Comparison of ENCODE assay signal across 26 mouse cellular contexts in the genomic region with DNA sequence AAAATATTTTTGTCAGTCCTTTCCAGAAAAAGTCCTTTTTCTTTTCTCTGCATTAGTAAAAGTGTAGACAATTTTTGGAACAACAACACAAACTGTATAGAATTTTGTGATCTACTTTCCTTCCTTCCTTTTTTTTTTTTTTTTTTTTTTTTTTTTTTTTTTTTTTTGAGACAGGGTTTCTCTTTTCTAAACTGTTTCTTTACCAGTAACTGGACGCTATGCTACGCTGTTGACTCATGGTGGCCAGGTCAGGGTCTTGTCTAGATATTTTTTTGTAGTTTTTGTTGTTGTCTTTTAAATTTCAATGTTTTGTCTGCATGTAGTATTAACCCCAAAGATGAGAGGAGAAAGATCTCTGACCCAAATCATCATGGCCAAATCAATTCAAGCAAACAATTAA. TPM values are rescaled to one million over a fixed set of nuclear protein-coding genes. Genes with fewer than 3 reads are reported as not detected.
DNase-seq lines count a peak whose midpoint lies in the region; ATAC-seq and TF ChIP-seq lines count a peak whose summit lies in the region.
"Had no signal": no experiment of that assay in that cellular context is flagged by ENCODE, and none has a peak within 500 bp of the region (broad histone marks: within the 10 kb centered on the region; RNA-seq: fewer than 3 reads in every experiment).

No protein-coding gene starts in this region.

- ATAC-seq in heart, embryonic 11.5 days (replicated peaks; ENCODE audit: insufficient number of reproducible peaks, low FRiP score, low TSS enrichment) = no peak
- ATAC-seq in liver, embryonic 13.5 days (ENCODE audit: low read depth) = no peak
- no peak for ATAC-seq in liver, postnatal 0 days
- ATAC-seq: forebrain, embryonic 14.5 days; forebrain, embryonic 16.5 days; Patski had no signal

- H3K79me2 ChIP-seq in CH12.LX (replicated peaks; ENCODE audit: control insufficient read depth, extremely low read depth, insufficient read depth, poor library complexity, severe bottlenecking) = no peaks in the 10 kb centered on the region

- dilution Hi-C loops in CH12.LX (cut with MboI; ENCODE audit: extremely low pct_ligation_motif_present, extremely low pct_unique_long_range_greater_than_20kb, low sequenced_read_pairs) = no loop called here

- no peaks in the 10 kb centered on the region for H3K9me3 ChIP-seq in heart, embryonic 10.5 days
- H3K9me3 ChIP-seq in heart, embryonic 11.5 days (replicated peaks; ENCODE audit: control insufficient read depth, low read length) = no peaks in the 10 kb centered on the region
- peaks cover 5% of the 10 kb centered on the region; the same call in 1 of the 2 replicates for H3K9me3 ChIP-seq in liver, embryonic 13.5 days (replicated peaks)
- no peaks in the 10 kb centered on the region for H3K9me3 ChIP-seq in liver, postnatal 0 days (ENCODE audit: low read length)
- peaks cover 7% of the 10 kb centered on the region for H3K9me3 ChIP-seq in CH12.LX (replicated peaks; ENCODE audit: low read length)
- peaks cover 5% of the 10 kb centered on the region for H3K9me3 ChIP-seq in ES-E14 (ENCODE audit: control insufficient read depth, insufficient read depth, low read depth, low read length)
- H3K9me3 ChIP-seq: embryonic facial prominence, embryonic 15.5 days; forebrain, embryonic 10.5 days; forebrain, embryonic 12.5 days had no signal

- TF ChIP-seq EP300 in liver, postnatal 0 days (IDR thresholded peaks at IDR 0.05; ENCODE audit: low read depth) = no peak
- TF ChIP-seq EP300 in CH12.LX (IDR thresholded peaks at IDR 0.05; ENCODE audit: low read length) = no peak

- TF ChIP-seq CTCF in liver, postnatal 0 days (IDR thresholded peaks at IDR 0.05; ENCODE audit: low read depth) = no peak
- TF ChIP-seq CTCF in CH12.LX (conservative IDR thresholded peaks at IDR 0.05 in 1 of 2, IDR thresholded peaks at IDR 0.05 in 1 of 2; ENCODE audit: low read depth in 2 of 2, low read length in 2 of 2) = no peak

- in situ Hi-C loops in CH12.LX (cut with MboI; ENCODE audit: low pct_ligation_motif_present, low pct_unique_long_range_greater_than_20kb, low sequenced_read_pairs) (no loop called here), ES-E14 (cut with MboI; ENCODE audit: low sequenced_read_pairs in 2 of 2, unreplicated experiment in 2 of 2) (no loop called here)

- no peaks in the 10 kb centered on the region for H3K36me3 ChIP-seq in heart, embryonic 10.5 days
- H3K36me3 ChIP-seq in heart, embryonic 11.5 days (ENCODE audit: control insufficient read depth, insufficient read depth, low read length) = no peaks in the 10 kb centered on the region
- H3K36me3 ChIP-seq in liver, embryonic 13.5 days = no peaks in the 10 kb centered on the region
- H3K36me3 ChIP-seq in liver, postnatal 0 days (replicated peaks; ENCODE audit: insufficient read depth, low read length) = no peaks in the 10 kb centered on the region
- H3K36me3 ChIP-seq in CH12.LX (replicated peaks in 1 of 2; ENCODE audit: control insufficient read depth in 1 of 2, insufficient read depth in 1 of 2, low read length in 1 of 2) (no peaks in the 10 kb centered on the region), ES-E14 (ENCODE audit: control insufficient read depth, insufficient read depth, low read length, poor library complexity, severe bottlenecking) (no peaks in the 10 kb centered on the region)
- H3K36me3 ChIP-seq: embryonic facial prominence, embryonic 13.5 days; embryonic facial prominence, embryonic 15.5 days; forebrain, embryonic 10.5 days; forebrain, embryonic 12.5 days had no signal

- 0 out of 2 replicates have a peak overlapping the region, but pooled peaks have one; percentile 42 for H3K27ac ChIP-seq in heart, embryonic 10.5 days
- no peak overlapping the region for H3K27ac ChIP-seq in heart, embryonic 11.5 days (ENCODE audit: low read depth, low read length)
- peak overlapping the region; percentile 57 for H3K27ac ChIP-seq in liver, embryonic 13.5 days
- no peak overlapping the region for H3K27ac ChIP-seq in liver, postnatal 0 days (ENCODE audit: low read depth)
- no peak overlapping the region for H3K27ac ChIP-seq in CH12.LX (ENCODE audit: insufficient read depth, low read depth)
- H3K27ac ChIP-seq in ES-E14 (ENCODE audit: insufficient read depth, low read depth, low read length, poor library complexity, severe bottlenecking) = no peak overlapping the region
- H3K27ac ChIP-seq: embryonic facial prominence, embryonic 13.5 days; embryonic facial prominence, embryonic 15.5 days; forebrain, embryonic 10.5 days; forebrain, embryonic 12.5 days had no signal

- H3K4me3 ChIP-seq in heart, embryonic 10.5 days = no peak overlapping the region
- no peak overlapping the region for H3K4me3 ChIP-seq in heart, embryonic 11.5 days (ENCODE audit: low read depth, low read length)
- no peak overlapping the region for H3K4me3 ChIP-seq in liver, embryonic 13.5 days (replicated peaks)
- H3K4me3 ChIP-seq in liver, postnatal 0 days (ENCODE audit: low read depth, low read length) = no peak overlapping the region
- no peak overlapping the region for H3K4me3 ChIP-seq in CH12.LX (replicated peaks in 1 of 3; ENCODE audit: low read depth in 2 of 3, low read length in 2 of 3, poor library complexity in 1 of 3)
- no peak overlapping the region for H3K4me3 ChIP-seq in ES-E14 (ENCODE audit: insufficient read depth in 1 of 2, low read depth in 1 of 2, low read length in 2 of 2, poor library complexity in 1 of 2, severe bottlenecking in 1 of 2)
- H3K4me3 ChIP-seq: embryonic facial prominence, embryonic 13.5 days; embryonic facial prominence, embryonic 15.5 days; forebrain, embryonic 10.5 days; forebrain, embryonic 12.5 days had no signal

- no peak for TF ChIP-seq RAD21 in CH12.LX (IDR thresholded peaks at IDR 0.05; ENCODE audit: low read depth, low read length)

- TF ChIP-seq POLR2A in CH12.LX (IDR thresholded peaks at IDR 0.05; ENCODE audit: low read depth, low read length) = no peak

- no peak for DNase-seq in heart, embryonic 10.5 days (ENCODE audit: low spot score)
- DNase-seq in liver, embryonic 13.5 days = no peak
- no peak for DNase-seq in liver, postnatal 0 days
- DNase-seq in CH12.LX (ENCODE audit: extremely low read depth) (no peak), ES-E14 (ENCODE audit: low read depth, low spot score) (no peak)
- no peak for DNase-seq in cerebellum, adult 11 months
- DNase-seq in right cerebral cortex, adult 2 months (ENCODE audit: low spot score in 2 of 2) = no peak
- DNase-seq: adrenal gland, adult 8-10 months; adrenal gland, postnatal 14 days; adrenal gland, postnatal 36 days; cerebellum, adult 18-20 months; cerebellum, adult 8-10 months; cerebellum, adult 9-11 months; cerebellum, postnatal 14 days; cerebellum, postnatal 36 days; embryo, embryonic 11 days had no signal

- H3K9ac ChIP-seq in heart, embryonic 11.5 days (ENCODE audit: low read depth, low read length) = no peak overlapping the region
- no peak overlapping the region for H3K9ac ChIP-seq in liver, embryonic 13.5 days
- no peak overlapping the region for H3K9ac ChIP-seq in liver, postnatal 0 days (replicated peaks)
- no peak overlapping the region for H3K9ac ChIP-seq in CH12.LX (ENCODE audit: insufficient read depth, low read depth)
- H3K9ac ChIP-seq in ES-E14 (ENCODE audit: insufficient read depth, low read depth, low read length, poor library complexity, severe bottlenecking) = no peak overlapping the region
- H3K9ac ChIP-seq: embryonic facial prominence, embryonic 13.5 days; embryonic facial prominence, embryonic 15.5 days; forebrain, embryonic 12.5 days had no signal

- 91% methylated on average over 2 of the region's 2 CpGs for WGBS in heart, embryonic 10.5 days
- WGBS in heart, embryonic 11.5 days (ENCODE audit: insufficient replicate concordance) = 94% methylated on average over 2 of the region's 2 CpGs
- 74% methylated on average over 2 of the region's 2 CpGs for WGBS in liver, embryonic 13.5 days (ENCODE audit: insufficient replicate concordance)
- WGBS in liver, postnatal 0 days (ENCODE audit: insufficient replicate concordance) = 70% methylated on average over 2 of the region's 2 CpGs

- no peak overlapping the region for H3K4me2 ChIP-seq in heart, embryonic 11.5 days
- no peak overlapping the region for H3K4me2 ChIP-seq in liver, embryonic 13.5 days
- no peak overlapping the region for H3K4me2 ChIP-seq in liver, postnatal 0 days (ENCODE audit: low read depth, low read length)
- H3K4me2 ChIP-seq in CH12.LX (ENCODE audit: insufficient read depth, low read depth, poor library complexity, severe bottlenecking) = no peak overlapping the region
- H3K4me2 ChIP-seq: embryonic facial prominence, embryonic 13.5 days; embryonic facial prominence, embryonic 15.5 days; forebrain, embryonic 12.5 days had no signal

- H3K4me1 ChIP-seq in heart, embryonic 10.5 days = peaks cover 15% of the 10 kb centered on the region
- H3K4me1 ChIP-seq in heart, embryonic 11.5 days (ENCODE audit: control insufficient read depth, insufficient read depth, low read length) = 0 out of 2 replicates have a peak, but pooled peaks cover 5% of the 10 kb centered on the region
- H3K4me1 ChIP-seq in liver, embryonic 13.5 days (replicated peaks) = peaks cover 56% of the 10 kb centered on the region
- H3K4me1 ChIP-seq in liver, postnatal 0 days (ENCODE audit: insufficient read depth) = peaks cover 8% of the 10 kb centered on the region
- no peaks in the 10 kb centered on the region; a peak in 1 of 4 replicates for H3K4me1 ChIP-seq in CH12.LX (ENCODE audit: control insufficient read depth in 1 of 2, insufficient read depth in 2 of 2)
- no peaks in the 10 kb centered on the region for H3K4me1 ChIP-seq in ES-E14 (ENCODE audit: control insufficient read depth in 2 of 2, insufficient read depth in 2 of 2, low read length in 2 of 2, poor library complexity in 1 of 2)
- H3K4me1 ChIP-seq: embryonic facial prominence, embryonic 15.5 days; forebrain, embryonic 12.5 days had no signal

- no peaks in the 10 kb centered on the region for H3K27me3 ChIP-seq in heart, embryonic 10.5 days (ENCODE audit: insufficient read depth, poor library complexity, severe bottlenecking)
- H3K27me3 ChIP-seq in heart, embryonic 11.5 days (ENCODE audit: control insufficient read depth, insufficient read depth, low read length) = no peaks in the 10 kb centered on the region
- H3K27me3 ChIP-seq in liver, embryonic 13.5 days = no peaks in the 10 kb centered on the region
- no peaks in the 10 kb centered on the region for H3K27me3 ChIP-seq in liver, postnatal 0 days (ENCODE audit: insufficient read depth, low read length)
- peaks cover 13% of the 10 kb centered on the region for H3K27me3 ChIP-seq in CH12.LX (replicated peaks)
- H3K27me3 ChIP-seq: embryonic facial prominence, embryonic 13.5 days; embryonic facial prominence, embryonic 15.5 days; forebrain, embryonic 12.5 days; Patski had no signal

RNA-seq across cellular contexts. Expression of gene Plpp7, which starts 26.5 kb away (rescaled TPM):
- 10.9 and 12.9 TPM in 2 replicates for polyA plus RNA-seq in heart, embryonic 10.5 days (2016; fragmentation: Nextera tagmentation; extraction: Ambion mirVana)
- polyA plus RNA-seq in heart, embryonic 11.5 days (2014; fragmentation: Nextera tagmentation; extraction: Ambion mirVana) = 10.0 and 11.7 TPM in 2 replicates
- polyA plus RNA-seq in liver, embryonic 13.5 days (2015; fragmentation: Nextera tagmentation; extraction: Ambion mirVana) = 2.0 and 2.2 TPM in 2 replicates
- polyA plus RNA-seq in liver, postnatal 0 days (2015; fragmentation: Nextera tagmentation; extraction: Ambion mirVana) = 1.6 and 1.7 TPM in 2 replicates
- 0.13 and 0.25 TPM in 2 replicates for total RNA-seq in CH12.LX (2012; rRNA removed)
- 0.19 TPM in 1 of 2 replicates, not detected in the other for total RNA-seq in CH12.LX (2014; rRNA removed)
- polyA plus RNA-seq in CH12.LX (2012; ENCODE audit: insufficient read length, low read depth) = not detected in 2 replicates
- total RNA-seq in ES-E14 (2012; rRNA removed) = 1.4 and 4.3 TPM in 2 replicates
- polyA plus RNA-seq: activated CD4-positive, CD25-positive, alpha-beta regulatory T cell, adult 4 months had no signal

RNA-seq across cellular contexts. Expression of gene Prrc2b, which starts 29.1 kb away (rescaled TPM):
- 44.1 and 54.6 TPM in 2 replicates for polyA plus RNA-seq in heart, embryonic 10.5 days (2016; fragmentation: Nextera tagmentation; extraction: Ambion mirVana)
- polyA plus RNA-seq in heart, embryonic 11.5 days (2014; fragmentation: Nextera tagmentation; extraction: Ambion mirVana) = 39.3 and 40.6 TPM in 2 replicates
- 6.8 and 7.7 TPM in 2 replicates for polyA plus RNA-seq in liver, embryonic 13.5 days (2015; fragmentation: Nextera tagmentation; extraction: Ambion mirVana)
- 7.5 and 8.4 TPM in 2 replicates for polyA plus RNA-seq in liver, postnatal 0 days (2015; fragmentation: Nextera tagmentation; extraction: Ambion mirVana)
- total RNA-seq in CH12.LX (2012; rRNA removed) = 34.3 and 42.2 TPM in 2 replicates
- total RNA-seq in CH12.LX (2014; rRNA removed) = 7.6 TPM in 2 replicates
- 54.7 and 59.9 TPM in 2 replicates for polyA plus RNA-seq in CH12.LX (2012; ENCODE audit: insufficient read length, low read depth)
- total RNA-seq in ES-E14 (2012; rRNA removed) = 75.1 and 88.5 TPM in 2 replicates

RNA-seq across cellular contexts. Expression of gene Fam78a, which starts 37.1 kb away (rescaled TPM):
- 37.7 and 60.1 TPM in 2 replicates for polyA plus RNA-seq in heart, embryonic 10.5 days (2016; fragmentation: Nextera tagmentation; extraction: Ambion mirVana)
- polyA plus RNA-seq in heart, embryonic 11.5 days (2014; fragmentation: Nextera tagmentation; extraction: Ambion mirVana) = 43.1 and 43.7 TPM in 2 replicates
- polyA plus RNA-seq in liver, embryonic 13.5 days (2015; fragmentation: Nextera tagmentation; extraction: Ambion mirVana) = 10.6 and 13.0 TPM in 2 replicates
- 3.8 and 4.3 TPM in 2 replicates for polyA plus RNA-seq in liver, postnatal 0 days (2015; fragmentation: Nextera tagmentation; extraction: Ambion mirVana)
- 0.21 and 0.47 TPM in 2 replicates for total RNA-seq in CH12.LX (2012; rRNA removed)
- 0.07 and 0.21 TPM in 2 replicates for total RNA-seq in CH12.LX (2014; rRNA removed)
- polyA plus RNA-seq in CH12.LX (2012; ENCODE audit: insufficient read length, low read depth) = 0.07 TPM in 1 of 2 replicates, not detected in the other
- total RNA-seq in ES-E14 (2012; rRNA removed) = 4.1 and 4.8 TPM in 2 replicates
- polyA plus RNA-seq: C2C12 had no signal

Comparison
In these comparisons a context has a peak if more than half of its experiments do, and no peak if none do; other contexts are left out.
1. H3K27ac ChIP-seq: peak in heart, embryonic 10.5 days (single experiment) and liver, embryonic 13.5 days (single experiment); none in heart, embryonic 11.5 days (single experiment), liver, postnatal 0 days (single experiment), CH12.LX (single experiment) and ES-E14 (single experiment).